Mouse (Mus musculus) kidney, embryonic 15.5 days (tissue): Measurements from ENCODE around the gene Gm26566. TPM values are rescaled to one million over a fixed set of nuclear protein-coding genes. Genes with fewer than 3 reads are reported as not detected.
A peak's percentile ranks its signal among the peaks of the same experiment; 100 is the strongest.

Experiments
- ATAC-seq: fragments of 200-750 bp; cut with Nextera tagmentation; replicated peaks from 2 replicates; pipeline ENCODE4 v1.8.0; 2017; ENCODE audit warnings: moderate TSS enrichment; ENCODE audit not compliant: low FRiP score
- H3K27ac ChIP-seq: fragments of 300-500 bp; sonication (generic); 2 replicates; pipeline ENCODE4 v1.5.1; 2015; ENCODE audit warnings: mild to moderate bottlenecking, inconsistent platforms
- H3K27me3 ChIP-seq: fragments of 300-500 bp; sonication (generic); 2 replicates; pipeline ENCODE4 v1.6.1; 2015; ENCODE audit warnings: inconsistent platforms
- H3K36me3 ChIP-seq: fragments of 300-500 bp; sonication (generic); 2 replicates; pipeline ENCODE4 v1.6.1; 2015; ENCODE audit warnings: inconsistent platforms
- H3K4me1 ChIP-seq: fragments of 300-500 bp; sonication (generic); 2 replicates; pipeline ENCODE4 v1.6.1; 2015; ENCODE audit warnings: inconsistent platforms
- H3K4me2 ChIP-seq: fragments of 300-500 bp; sonication (generic); 2 replicates; pipeline ENCODE4 v1.6.1; 2015; ENCODE audit warnings: moderate library complexity, mild to moderate bottlenecking, inconsistent platforms
- H3K4me3 ChIP-seq: fragments of 300-500 bp; sonication (generic); replicated peaks from 2 replicates; pipeline ENCODE4 v1.5.1; 2015; ENCODE audit warnings: mild to moderate bottlenecking, inconsistent platforms
- H3K9ac ChIP-seq: fragments of 300-500 bp; sonication (generic); 2 replicates; pipeline ENCODE4 v1.6.1; 2015; ENCODE audit warnings: mild to moderate bottlenecking, inconsistent platforms
- H3K9me3 ChIP-seq: fragments of 300-500 bp; sonication (generic); replicated peaks from 2 replicates; pipeline ENCODE4 v1.6.1; 2016; ENCODE audit warnings: inconsistent platforms
- WGBS: fragments of 180-500 bp; shearing (Covaris S2); methylation state at CpG from one replicate; pipeline ENCODE4 v1.1.7; 2015; ENCODE audit warnings: mixed read lengths; 5-methylcytosine and 5-hydroxymethylcytosine counted together
- polyA plus RNA-seq: library from polyadenylated mRNA; unstranded; fragments of >200 nt; fragmentation: Nextera tagmentation; extraction: Ambion mirVana; gene quantifications from 2 replicates; pipeline ENCODE4 v1.2.1, GENCODE M21; 2015

Gm26566 gene
- polyA plus RNA-seq, 1 experiment from 2014 or later: 1.1 TPM

GRCm38 (mm10) chr4:88699301-88699700, 22.3 kb upstream of the Gm26566 start:
- no peak overlapping the region for H3K27ac ChIP-seq
- no peak overlapping the region for H3K4me2 ChIP-seq
- 81% methylated on average over 1 of the region's 1 CpGs for WGBS
- no peak overlapping the region for H3K9ac ChIP-seq
- no peaks in the 10 kb centered on the region for H3K36me3 ChIP-seq
- no peaks in the 10 kb centered on the region for H3K27me3 ChIP-seq
- no peaks in the 10 kb centered on the region for H3K9me3 ChIP-seq
- H3K4me3 ChIP-seq: no peak overlapping the region
- ATAC-seq: no peak
- no peaks in the 10 kb centered on the region for H3K4me1 ChIP-seq

GRCm38 (mm10) chr4:88705924-88706323, 15.7 kb upstream of the Gm26566 start:
- no peak overlapping the region for H3K27ac ChIP-seq
- no peak for ATAC-seq
- H3K9ac ChIP-seq: no peak overlapping the region
- WGBS: 32% methylated on average over 3 of the region's 3 CpGs
- no peak overlapping the region for H3K4me3 ChIP-seq
- H3K27me3 ChIP-seq: no peaks in the 10 kb centered on the region
- 0 out of 2 replicates have a peak, but pooled peaks cover 4% of the 10 kb centered on the region for H3K36me3 ChIP-seq
- H3K4me1 ChIP-seq: no peaks in the 10 kb centered on the region
- H3K9me3 ChIP-seq: no peaks in the 10 kb centered on the region
- no peak overlapping the region for H3K4me2 ChIP-seq

- Histone ChIP-seq H3K9ac (no peak overlapping the region), H3K27ac (no peak overlapping the region), H3K36me3 (0 out of 2 replicates have a peak, but pooled peaks cover 4% of the 10 kb centered on the region), H3K4me2 (no peak overlapping the region), H3K4me1 (no peaks in the 10 kb centered on the region), H3K4me3 (no peak overlapping the region), H3K9me3 (no peaks in the 10 kb centered on the region), H3K27me3 (no peaks in the 10 kb centered on the region)
- ATAC-seq: no peak
- 95% methylated on average over 1 of the region's 1 CpGs for WGBS
Measured at GRCm38 (mm10) chr4:88707128-88707826, 14.3 kb upstream of the Gm26566 start.

GRCm38 (mm10) chr4:88714281-88714680, 7.3 kb upstream of the Gm26566 start:
- Histone ChIP-seq H3K27me3 (no peaks in the 10 kb centered on the region), H3K27ac (no peak overlapping the region), H3K4me1 (peaks cover 10% of the 10 kb centered on the region), H3K36me3 (peaks cover 38% of the 10 kb centered on the region), H3K4me3 (no peak overlapping the region), H3K9me3 (no peaks in the 10 kb centered on the region), H3K9ac (no peak overlapping the region), H3K4me2 (no peak overlapping the region)
- 76% methylated on average over 1 of the region's 1 CpGs for WGBS
- no peak for ATAC-seq

- Histone ChIP-seq H3K36me3 (peaks cover 39% of the 10 kb centered on the region), H3K4me1 (peaks cover 12% of the 10 kb centered on the region), H3K9me3 (no peaks in the 10 kb centered on the region), H3K9ac (no peak overlapping the region), H3K4me3 (no peak overlapping the region), H3K27ac (no peak overlapping the region), H3K27me3 (no peaks in the 10 kb centered on the region), H3K4me2 (no peak overlapping the region)
- no peak for ATAC-seq
Measured at GRCm38 (mm10) chr4:88715059-88715458, 6.5 kb upstream of the Gm26566 start.

- Histone ChIP-seq H3K4me2 (peak overlapping the region; percentile 77), H3K27me3 (no peaks in the 10 kb centered on the region), H3K36me3 (peaks cover 42% of the 10 kb centered on the region), H3K9ac (0 out of 2 replicates have a peak overlapping the region, but pooled peaks have one; percentile 26), H3K27ac (no peak overlapping the region), H3K4me3 (peak overlapping the region; percentile 33), H3K4me1 (peaks cover 24% of the 10 kb centered on the region), H3K9me3 (no peaks in the 10 kb centered on the region)
- no peak for ATAC-seq
- 57% methylated on average over 1 of the region's 1 CpGs for WGBS
Measured at GRCm38 (mm10) chr4:88718715-88719114, 2.9 kb upstream of the Gm26566 start.

- no peak overlapping the region for H3K4me3 ChIP-seq
- H3K4me2 ChIP-seq: peak overlapping the region; percentile 27; the same call in 1 of the 2 replicates
- no peaks in the 10 kb centered on the region for H3K9me3 ChIP-seq
- no peak overlapping the region for H3K9ac ChIP-seq
- no peaks in the 10 kb centered on the region for H3K27me3 ChIP-seq
- H3K27ac ChIP-seq: peak overlapping the region; percentile 86
- ATAC-seq: no peak
- WGBS: 40% methylated on average over 8 of the region's 8 CpGs
- peaks cover 21% of the 10 kb centered on the region for H3K4me1 ChIP-seq
- H3K36me3 ChIP-seq: peaks cover 12% of the 10 kb centered on the region
Measured at GRCm38 (mm10) chr4:88723497-88724090, 2.0 kb downstream of the Gm26566 start.

GRCm38 (mm10) chr4:88726727-88727126, 5.1 kb downstream of the Gm26566 start:
- H3K36me3 ChIP-seq: no peaks in the 10 kb centered on the region
- H3K4me1 ChIP-seq: 0 out of 2 replicates have a peak, but pooled peaks cover 2% of the 10 kb centered on the region
- H3K9ac ChIP-seq: no peak overlapping the region
- ATAC-seq: no peak
- no peak overlapping the region for H3K4me2 ChIP-seq
- no peaks in the 10 kb centered on the region for H3K9me3 ChIP-seq
- no peak overlapping the region for H3K27ac ChIP-seq
- no peak overlapping the region for H3K4me3 ChIP-seq
- 80% methylated on average over 6 of the region's 6 CpGs for WGBS
- no peaks in the 10 kb centered on the region for H3K27me3 ChIP-seq

- Histone ChIP-seq H3K36me3 (no peaks in the 10 kb centered on the region), H3K4me1 (0 out of 2 replicates have a peak, but pooled peaks cover 2% of the 10 kb centered on the region), H3K27ac (no peak overlapping the region), H3K4me3 (no peak overlapping the region), H3K27me3 (no peaks in the 10 kb centered on the region), H3K4me2 (no peak overlapping the region), H3K9me3 (no peaks in the 10 kb centered on the region), H3K9ac (no peak overlapping the region)
- no peak; the same call in 1 of the 2 replicates for ATAC-seq
- 6% methylated on average over 1 of the region's 1 CpGs for WGBS
Measured at GRCm38 (mm10) chr4:88727324-88727723, 5.7 kb downstream of the Gm26566 start.

GRCm38 (mm10) chr4:88738480-88738879, 16.9 kb downstream of the Gm26566 start:
- ATAC-seq: 0 out of 2 replicates have a peak, but pooled peaks have one; percentile 25
- no peak overlapping the region for H3K27ac ChIP-seq
- H3K4me3 ChIP-seq: no peak overlapping the region
- H3K27me3 ChIP-seq: 0 out of 2 replicates have a peak, but pooled peaks cover 4% of the 10 kb centered on the region
- H3K4me1 ChIP-seq: no peaks in the 10 kb centered on the region
- no peak overlapping the region for H3K4me2 ChIP-seq
- WGBS: 1% methylated on average over 2 of the region's 2 CpGs
- no peaks in the 10 kb centered on the region for H3K9me3 ChIP-seq
- no peaks in the 10 kb centered on the region for H3K36me3 ChIP-seq
- no peak overlapping the region for H3K9ac ChIP-seq

GRCm38 (mm10) chr4:88739036-88739435, 17.4 kb downstream of the Gm26566 start:
- Histone ChIP-seq H3K4me3 (no peak overlapping the region), H3K27ac (no peak overlapping the region), H3K4me2 (no peak overlapping the region), H3K27me3 (0 out of 2 replicates have a peak, but pooled peaks cover 4% of the 10 kb centered on the region), H3K9me3 (no peaks in the 10 kb centered on the region), H3K36me3 (no peaks in the 10 kb centered on the region), H3K9ac (no peak overlapping the region), H3K4me1 (no peaks in the 10 kb centered on the region)
- WGBS: 88% methylated on average over 6 of the region's 6 CpGs
- ATAC-seq: no peak

- no peak overlapping the region for H3K9ac ChIP-seq
- 0 out of 2 replicates have a peak, but pooled peaks cover 4% of the 10 kb centered on the region for H3K27me3 ChIP-seq
- H3K27ac ChIP-seq: no peak overlapping the region
- H3K4me3 ChIP-seq: no peak overlapping the region
- H3K4me1 ChIP-seq: no peaks in the 10 kb centered on the region
- H3K36me3 ChIP-seq: no peaks in the 10 kb centered on the region
- H3K9me3 ChIP-seq: no peaks in the 10 kb centered on the region
- no peak for ATAC-seq
- 81% methylated on average over 4 of the region's 4 CpGs for WGBS
- no peak overlapping the region for H3K4me2 ChIP-seq
Measured at GRCm38 (mm10) chr4:88741426-88741825, 19.8 kb downstream of the Gm26566 start.
